Mouse (Mus musculus): Measurements from ENCODE around the gene Angel1.
A peak's percentile ranks its signal among the peaks of the same experiment; 100 is the strongest.

- no peak for TF ChIP-seq POLR2A (IDR thresholded peaks at IDR 0.05; ENCODE audit: extremely low read depth, insufficient read depth, low read length)
- TF ChIP-seq CTCF (IDR thresholded peaks at IDR 0.05; ENCODE audit: extremely low read depth, insufficient read depth, low read length), result peak; percentile 91
Measured at GRCm38 (mm10) chr12:86771823-86772427, 45.7 kb upstream of the Angel1 start.
